16 mouse cellular contexts compared by ENCODE assay signal in the genomic region with DNA sequence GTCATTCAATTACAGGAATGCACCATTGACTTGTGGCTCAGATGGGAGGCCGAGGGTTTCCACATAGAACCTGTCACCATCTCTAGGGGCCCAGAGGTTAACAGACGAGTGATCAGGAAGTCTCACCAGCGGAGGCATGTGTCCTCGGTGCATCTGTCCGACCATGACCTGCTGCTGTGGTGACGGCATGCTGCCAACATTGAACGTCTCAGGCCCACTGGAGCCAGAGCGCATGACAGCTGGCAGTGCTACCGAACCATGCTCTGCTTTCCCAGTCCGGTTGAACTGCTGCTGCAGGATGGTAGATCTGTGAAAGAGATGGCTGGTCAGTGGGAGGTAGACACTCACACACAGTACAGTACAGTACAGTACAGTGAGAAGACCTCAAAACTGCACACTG.
"Had no signal": no experiment of that assay in that cellular context is flagged by ENCODE, and none has a peak within 500 bp of the region (broad histone marks: within the 10 kb centered on the region; RNA-seq: fewer than 3 reads in every experiment).

No protein-coding gene starts in this region.

- H3K4me3 ChIP-seq: layer of hippocampus, adult 2 months; limb, embryonic 12.5 days; limb, embryonic 15.5 days had no signal

- H3K27me3 ChIP-seq: limb, embryonic 12.5 days; limb, embryonic 15.5 days had no signal

- ATAC-seq: liver, postnatal 0 days; lung, postnatal 0 days had no signal

- H3K4me2 ChIP-seq: limb, embryonic 12.5 days; limb, embryonic 15.5 days; liver, embryonic 11.5 days; lung, embryonic 14.5 days; midbrain, embryonic 11.5 days had no signal

- H3K27ac ChIP-seq: kidney, postnatal 0 days; layer of hippocampus, adult 2 months; limb, embryonic 12.5 days; limb, embryonic 15.5 days; liver, embryonic 14.5 days; macrophage had no signal

- H3K9me3 ChIP-seq: limb, embryonic 12.5 days; limb, embryonic 15.5 days had no signal

- DNase-seq: kidney, postnatal 25 days; layer of hippocampus, adult 9-11 months; liver, postnatal 0 days; lung, embryonic 14.5 days; midbrain, embryonic 14.5 days; thymus, adult 18-20 months; thymus, postnatal 36 days had no signal

- H3K9ac ChIP-seq: limb, embryonic 12.5 days; limb, embryonic 15.5 days; liver, embryonic 14.5 days; liver, postnatal 0 days; lung, embryonic 14.5 days had no signal
